In genomic region chr16:35740357-35740756, GRCm38 (mm10) we compare ENCODE assay signal across 24 mouse cellular contexts.
"Had no signal": no experiment of that assay in that cellular context is flagged by ENCODE, and none has a peak within 500 bp of the region (broad histone marks: within the 10 kb centered on the region; RNA-seq: fewer than 3 reads in every experiment).

No protein-coding gene starts in this region.

- ATAC-seq: liver, embryonic 12.5 days; midbrain, embryonic 13.5 days; midbrain, embryonic 16.5 days had no signal

- H3K9me3 ChIP-seq: kidney, embryonic 15.5 days; limb, embryonic 10.5 days; limb, embryonic 13.5 days; liver, embryonic 12.5 days; liver, embryonic 15.5 days; lung, embryonic 15.5 days; megakaryocyte, embryonic 14.5 days; midbrain, embryonic 10.5 days; midbrain, embryonic 13.5 days; neural tube, embryonic 13.5 days; stomach, embryonic 15.5 days had no signal

- H3K27ac ChIP-seq: kidney, embryonic 15.5 days; limb, embryonic 10.5 days; limb, embryonic 13.5 days; liver, embryonic 15.5 days; lung, embryonic 15.5 days; midbrain, embryonic 10.5 days; midbrain, embryonic 13.5 days; neural tube, embryonic 13.5 days; stomach, embryonic 15.5 days had no signal

- H3K9ac ChIP-seq: kidney, embryonic 15.5 days; limb, embryonic 13.5 days; liver, embryonic 12.5 days; liver, embryonic 15.5 days; lung, embryonic 15.5 days; midbrain, embryonic 13.5 days; neural tube, embryonic 13.5 days; stomach, embryonic 15.5 days had no signal

- H3K4me2 ChIP-seq: kidney, embryonic 15.5 days; limb, embryonic 13.5 days; liver, embryonic 12.5 days; liver, embryonic 15.5 days; lung, embryonic 15.5 days; midbrain, embryonic 13.5 days; neural tube, embryonic 13.5 days; stomach, embryonic 15.5 days had no signal

- H3K4me3 ChIP-seq: kidney, embryonic 15.5 days; limb, embryonic 10.5 days; limb, embryonic 13.5 days; liver, embryonic 12.5 days; liver, embryonic 15.5 days; lung, embryonic 15.5 days; megakaryocyte, embryonic 14.5 days; midbrain, embryonic 10.5 days; midbrain, embryonic 13.5 days; myocyte; neural tube, embryonic 13.5 days; stomach, embryonic 15.5 days had no signal

- H3K36me3 ChIP-seq: kidney, embryonic 15.5 days; limb, embryonic 10.5 days; limb, embryonic 13.5 days; lung, embryonic 15.5 days; midbrain, embryonic 10.5 days; midbrain, embryonic 13.5 days; neural tube, embryonic 13.5 days; stomach, embryonic 15.5 days had no signal

- DNase-seq: kidney, postnatal 10 days; kidney, postnatal 36 days; layer of hippocampus, adult 9-11 months; liver; lung, adult 18-20 months; lung, postnatal 10 days; lung, postnatal 36 days; retina, postnatal 1 day; right cerebral cortex, postnatal 25 days; spleen, adult 18-20 months; thymus, postnatal 25 days had no signal

- H3K27me3 ChIP-seq: kidney, embryonic 15.5 days; limb, embryonic 13.5 days; liver, embryonic 12.5 days; liver, embryonic 15.5 days; lung, embryonic 15.5 days; midbrain, embryonic 13.5 days; neural tube, embryonic 13.5 days; stomach, embryonic 15.5 days had no signal
